Mouse (Mus musculus): ENCODE measurements at regions not wholly inside any gene's neighbourhood (a gene's known extent, or its start where the extent isn't known, plus 50 kb on each side); places are given as distances from the start of the nearest gene placed in this dataset.

DNA sequence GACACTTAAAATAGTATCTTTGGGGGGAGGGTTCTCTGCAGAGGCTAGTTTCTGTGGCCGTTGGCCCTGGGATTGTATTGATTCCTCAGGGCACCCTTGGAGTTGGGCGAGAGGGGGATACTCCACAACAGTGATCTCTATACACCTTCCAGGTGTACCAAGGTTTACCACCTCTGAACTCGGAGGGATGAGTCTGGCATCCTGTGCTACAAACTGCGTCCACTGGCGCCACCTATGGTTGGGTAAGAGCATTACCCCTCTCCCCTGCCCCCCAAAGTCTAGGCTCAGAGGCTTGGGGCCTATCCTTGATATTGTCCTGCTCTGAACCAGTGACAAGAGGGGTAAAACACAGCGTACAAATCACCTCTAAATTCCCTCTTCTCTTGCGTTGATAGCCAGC lies 62.2 kb downstream of the Gm17728 start:
- peak; percentile 30 for DNase-seq (ENCODE audit: low read depth, low spot score)

DNA sequence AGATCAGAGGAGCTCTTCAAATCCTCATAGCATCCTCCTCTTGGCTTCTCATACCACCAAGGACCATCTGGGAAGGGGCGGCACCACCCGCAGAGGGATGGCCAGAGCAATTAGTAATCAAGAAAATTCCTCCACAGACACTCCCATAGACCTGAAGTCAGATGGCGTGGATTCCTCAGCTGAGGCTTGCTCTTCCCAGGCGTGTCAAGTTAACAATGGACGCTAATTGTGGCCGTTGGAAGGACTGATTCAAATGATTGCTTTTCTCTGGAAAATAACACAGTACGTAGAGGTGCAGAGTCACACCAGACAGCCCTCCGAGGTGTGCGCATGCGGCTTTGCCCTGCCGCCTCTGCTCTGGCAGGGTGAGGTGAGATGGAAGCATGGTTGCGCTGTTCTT lies 62.7 kb downstream of the Gm17728 start:
- DNase-seq (ENCODE audit: low read depth, low spot score) = peak; percentile 6

DNA sequence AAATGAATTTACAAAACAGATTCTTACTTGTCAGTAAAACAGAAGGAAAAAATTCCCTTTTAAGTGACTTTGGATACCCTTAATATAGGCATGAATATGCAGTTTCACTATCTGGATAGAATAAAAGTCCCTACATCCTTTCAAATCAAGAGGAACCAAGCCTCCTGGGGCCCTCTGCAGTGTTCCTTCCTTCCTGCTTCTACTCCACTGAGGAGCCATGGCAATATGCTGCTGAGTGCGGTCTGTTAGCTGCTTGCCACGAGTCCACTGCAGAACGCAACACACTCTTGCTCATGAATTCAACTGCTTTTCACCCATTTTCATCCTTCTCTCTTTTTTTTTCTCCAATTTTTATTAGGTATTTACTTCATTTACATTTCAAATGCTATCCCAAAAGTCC lies 107.5 kb downstream of the Gm17728 start:
- no peak for DNase-seq (ENCODE audit: low read depth, low spot score)

DNA sequence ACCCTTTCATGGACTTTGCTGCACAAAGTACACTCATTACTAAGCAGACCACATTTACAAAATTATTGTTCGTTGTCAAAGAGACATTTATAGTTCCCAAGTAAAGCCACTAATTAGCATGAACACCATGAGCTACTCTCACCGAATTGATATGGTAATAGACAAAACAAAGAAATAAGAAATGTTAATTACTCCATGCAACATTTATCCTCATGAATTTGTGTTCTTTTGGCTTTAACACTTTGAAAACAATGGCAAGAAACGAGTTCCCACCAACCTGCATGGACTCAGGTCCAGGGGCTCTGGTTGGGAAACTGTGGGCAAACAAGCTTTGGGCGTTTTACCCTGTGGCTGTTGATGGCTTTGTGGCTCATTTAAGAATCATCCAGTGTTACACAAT lies 114.2 kb downstream of the Gm17728 start:
- no peak for DNase-seq (ENCODE audit: low read depth, low spot score)

DNA sequence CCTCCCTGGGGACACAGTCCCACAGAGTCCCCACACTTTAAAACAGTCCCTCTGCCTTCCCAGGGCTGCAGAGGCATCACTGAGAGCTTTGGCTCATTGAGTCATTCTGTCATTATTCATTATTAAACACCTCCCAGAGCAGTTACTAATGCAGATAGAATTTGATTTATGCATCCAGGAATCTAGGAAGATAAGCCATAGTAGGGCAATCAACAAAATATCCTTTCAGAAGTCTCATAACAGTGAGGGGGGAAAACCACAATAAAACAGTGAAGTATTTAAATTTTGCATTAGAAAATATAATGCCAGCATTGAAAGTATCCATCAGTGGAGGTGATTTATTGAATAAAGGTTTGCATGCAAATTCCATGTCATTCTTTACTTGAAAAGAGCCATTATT lies 116.5 kb downstream of the Gm17728 start:
- no peak for DNase-seq (ENCODE audit: low read depth, low spot score)

DNA sequence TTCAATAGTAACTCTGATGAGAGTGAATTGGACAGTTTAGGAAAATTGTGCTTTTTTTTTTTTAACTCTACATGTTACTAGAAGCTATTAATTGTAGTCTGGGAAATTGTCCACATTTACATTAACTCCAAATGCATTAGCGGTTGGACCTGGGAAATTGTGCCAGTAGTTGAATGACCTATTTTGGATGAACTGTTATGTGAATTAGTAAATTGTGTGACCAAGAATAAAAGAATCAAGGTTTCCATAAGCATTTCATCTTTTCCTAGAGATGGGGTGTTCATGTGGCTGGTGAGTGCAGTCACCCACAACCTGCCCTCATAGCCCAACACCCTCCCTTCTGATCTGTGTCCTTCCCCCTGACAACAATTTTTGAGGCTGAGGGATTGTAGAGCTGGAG lies 118.3 kb downstream of the Gm17728 start:
- DNase-seq (ENCODE audit: low read depth, low spot score) = no peak

DNA sequence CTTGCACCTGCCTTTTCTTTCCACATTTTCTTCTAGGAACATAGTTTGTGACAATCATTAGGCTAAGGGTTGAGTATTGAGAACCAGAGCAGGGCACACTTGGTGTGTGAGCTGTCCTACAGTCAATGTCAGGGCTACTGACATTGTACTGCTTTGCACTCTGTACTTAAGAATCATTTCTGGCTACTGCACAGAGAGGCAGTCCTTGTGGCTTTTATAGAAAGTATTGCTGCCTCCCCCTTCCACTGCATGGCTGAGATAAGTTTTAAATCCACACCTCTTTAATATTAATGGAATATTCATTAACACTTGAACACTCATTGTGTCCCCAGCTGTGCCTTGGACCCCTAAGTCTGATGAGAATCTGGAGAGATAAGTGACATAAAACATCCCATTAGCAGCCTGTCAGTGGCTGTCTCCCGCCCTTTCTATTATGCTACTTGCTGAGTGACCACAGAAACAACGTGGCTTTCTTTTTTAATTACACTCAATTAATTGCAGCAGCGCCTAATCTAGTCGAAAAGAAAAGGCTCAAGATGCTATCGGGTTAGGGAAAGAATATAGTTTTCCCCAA lies 121.5 kb downstream of the Gm17728 start:
- DNase-seq (ENCODE audit: low read depth, low spot score) = no peak

DNA sequence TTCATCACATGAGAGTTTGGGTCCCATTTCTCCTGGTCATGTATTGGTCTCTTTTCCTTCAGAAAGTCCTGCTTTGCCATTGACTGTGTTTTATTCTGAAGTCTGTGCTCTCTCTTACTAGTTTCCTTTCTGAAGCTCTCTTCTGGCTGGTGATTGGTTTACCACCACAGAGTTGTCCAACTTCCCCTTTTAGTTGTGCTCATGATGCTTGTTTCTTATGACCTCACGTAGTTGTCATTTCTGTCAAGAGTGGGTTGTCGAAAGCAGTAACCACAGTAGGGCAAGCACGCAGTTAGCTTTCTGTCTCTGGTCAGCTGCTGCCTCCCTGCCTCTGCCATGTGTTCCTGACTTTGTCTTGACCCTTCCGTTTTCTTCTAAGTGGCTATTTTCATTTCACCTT lies 112.0 kb downstream of the Pabpc6 start:
- no peak for DNase-seq (ENCODE audit: low read depth, low spot score)

DNA sequence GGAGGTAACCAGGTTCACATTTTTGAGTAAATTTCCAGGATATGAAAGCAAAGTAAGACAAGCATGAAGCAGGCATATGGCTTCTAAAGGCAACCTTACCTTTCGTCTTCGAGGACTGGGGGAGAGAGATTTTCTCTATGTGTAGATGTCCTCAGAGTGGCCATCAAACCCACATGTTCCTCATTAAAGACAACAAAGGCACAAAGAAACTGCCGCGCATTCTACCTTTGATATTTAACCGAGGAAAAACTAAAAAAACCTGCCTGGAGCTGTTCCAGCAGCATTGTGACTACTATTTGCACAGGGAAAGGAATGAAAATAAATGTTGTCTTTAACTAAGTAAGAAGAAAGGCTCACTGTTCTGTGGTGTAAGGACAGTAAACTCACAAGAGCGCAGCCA lies 102.7 kb downstream of the Pabpc6 start:
- no peak for DNase-seq (ENCODE audit: low read depth, low spot score)

DNA sequence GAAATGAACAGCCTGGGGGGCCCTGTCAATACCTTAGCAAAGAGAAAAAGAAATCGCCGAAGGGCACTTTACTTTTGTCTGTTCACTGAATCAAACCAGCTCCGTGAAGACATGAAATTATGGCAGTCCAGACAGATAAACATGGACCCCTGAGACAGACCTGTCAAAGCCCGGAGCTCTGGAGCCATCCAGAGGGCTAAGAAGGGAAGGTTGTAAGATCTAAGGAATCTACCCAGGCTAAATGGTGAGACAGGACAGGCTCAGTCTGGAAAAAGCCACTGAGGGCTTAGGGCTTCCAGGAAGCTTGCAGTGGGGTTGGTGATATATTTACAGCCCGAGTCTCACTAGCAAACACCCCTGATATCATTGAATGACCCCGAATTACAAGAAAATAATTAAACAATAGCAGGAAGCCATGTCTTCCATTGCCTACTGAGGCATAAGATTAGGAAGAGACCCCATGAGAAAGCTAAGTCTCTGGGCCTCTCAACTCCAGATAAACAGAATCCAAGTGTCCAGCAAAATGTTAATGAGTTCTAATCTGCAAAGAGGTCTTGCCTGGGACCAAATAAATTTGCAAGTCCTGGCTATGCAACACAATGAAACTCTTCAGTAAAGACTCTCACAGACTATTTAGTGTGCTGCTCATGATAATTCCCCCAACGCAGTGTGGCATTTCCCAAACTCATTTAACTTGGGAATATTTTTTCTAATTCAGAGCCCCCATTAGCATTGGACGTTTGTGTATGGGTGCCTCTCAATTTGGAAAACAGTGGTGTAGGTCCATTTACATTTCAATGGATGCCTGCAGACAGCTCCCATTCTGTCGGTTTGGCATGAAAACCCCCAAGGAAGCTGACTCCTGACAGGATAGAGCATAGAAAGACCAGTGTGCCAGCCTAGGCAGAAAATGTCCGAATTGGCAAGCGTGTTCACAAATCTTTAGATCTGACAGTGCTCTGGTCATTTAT lies 89.8 kb downstream of the Pabpc6 start:
- DNase-seq (ENCODE audit: low read depth, low spot score) = peak; percentile 79

DNA sequence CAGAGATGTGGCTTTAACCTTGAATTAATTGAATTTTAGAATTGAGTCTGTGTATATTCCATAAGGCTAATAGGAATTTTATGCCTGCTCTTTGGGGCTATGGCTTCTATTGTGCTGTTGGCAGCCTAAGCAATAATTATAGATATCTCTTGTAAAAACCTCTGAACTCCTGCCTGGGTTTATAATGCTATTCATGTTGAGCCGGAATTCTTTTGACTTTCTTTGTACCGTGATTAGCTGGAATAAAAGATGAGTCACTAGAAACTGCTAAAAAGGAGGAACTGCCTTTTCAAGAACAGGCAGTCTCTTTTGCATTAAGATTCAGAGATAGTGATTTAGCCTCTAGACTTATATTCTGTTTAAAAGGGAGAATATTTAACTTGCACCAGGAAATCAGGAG lies 71.4 kb downstream of the Pabpc6 start:
- no peak for DNase-seq (ENCODE audit: low read depth, low spot score)

DNA sequence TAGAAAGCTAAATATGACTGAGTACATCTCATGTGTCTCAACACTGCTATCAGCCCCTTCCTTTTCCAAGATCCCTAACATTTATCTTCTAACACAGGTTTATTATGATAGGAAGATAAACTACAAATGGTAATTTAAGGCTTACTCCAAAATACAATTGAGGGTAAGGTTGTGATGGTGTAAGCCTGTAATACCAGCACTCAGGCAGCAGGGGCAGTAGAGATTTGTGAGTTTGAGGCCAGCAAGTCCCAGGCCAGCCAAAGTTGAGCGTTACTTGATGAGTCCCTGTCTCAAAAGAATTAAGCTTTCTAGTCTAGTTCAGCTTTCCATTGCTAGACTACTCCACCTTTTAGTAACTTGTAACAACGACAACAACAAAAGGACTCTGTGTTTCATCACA lies 69.1 kb downstream of the Pabpc6 start:
- DNase-seq (ENCODE audit: low read depth, low spot score) = no peak

Measured in ES-CJ7 (cell line).